Comparison of ENCODE assay signal across 10 mouse cellular contexts in genomic region chr14:121825521-121826445, GRCm38 (mm10). TPM values are rescaled to one million over a fixed set of nuclear protein-coding genes. Genes with fewer than 3 reads are reported as not detected.
DNase-seq lines count a peak whose midpoint lies in the region; ATAC-seq lines count a peak whose summit lies in the region.
"Had no signal": no experiment of that assay in that cellular context is flagged by ENCODE, and none has a peak within 500 bp of the region (broad histone marks: within the 10 kb centered on the region; RNA-seq: fewer than 3 reads in every experiment).

No protein-coding gene starts in this region.

- H3K27ac ChIP-seq in stomach, embryonic 16.5 days (ENCODE audit: low read length): peak overlapping the region; percentile 72
- H3K27ac ChIP-seq: embryonic facial prominence, embryonic 15.5 days; macrophage had no signal

- no peaks in the 10 kb centered on the region for H3K9me3 ChIP-seq in stomach, embryonic 16.5 days (replicated peaks; ENCODE audit: control insufficient read depth, low read length)
- H3K9me3 ChIP-seq: embryonic facial prominence, embryonic 15.5 days had no signal

- no peak overlapping the region for H3K4me3 ChIP-seq in stomach, embryonic 16.5 days (replicated peaks; ENCODE audit: low read length)
- H3K4me3 ChIP-seq: embryonic facial prominence, embryonic 15.5 days had no signal

- no peak overlapping the region for H3K4me2 ChIP-seq in stomach, embryonic 16.5 days (ENCODE audit: low read depth, low read length)
- H3K4me2 ChIP-seq: embryonic facial prominence, embryonic 15.5 days had no signal

- WGBS in stomach, embryonic 16.5 days: 62% methylated on average over 10 of the region's 10 CpGs

- H3K9ac ChIP-seq in stomach, embryonic 16.5 days (ENCODE audit: low read length): no peak overlapping the region
- H3K9ac ChIP-seq: embryonic facial prominence, embryonic 15.5 days had no signal

- ATAC-seq in stomach, embryonic 16.5 days (ENCODE audit: insufficient read depth, low FRiP score): no peak

- peak; percentile 55 for DNase-seq in gastrocnemius, adult 18-20 months (ENCODE audit: low spot score)
- no peak for DNase-seq in gastrocnemius, postnatal 10 days
- DNase-seq in urinary bladder, postnatal 25 days (ENCODE audit: low spot score): peak; percentile 6
- DNase-seq in urinary bladder, postnatal 4 days (ENCODE audit: low spot score in 2 of 2): no peak
- DNase-seq in kidney, postnatal 25 days: peak; percentile 17 to 62
- DNase-seq in adrenal gland, adult 18-20 months (ENCODE audit: low spot score in 2 of 2): no peak
- no peak for DNase-seq in ovary, postnatal 10 days (ENCODE audit: low spot score)

- peaks cover 9% of the 10 kb centered on the region for H3K4me1 ChIP-seq in stomach, embryonic 16.5 days (ENCODE audit: control insufficient read depth, insufficient read depth, low read length)

- H3K36me3 ChIP-seq in stomach, embryonic 16.5 days (ENCODE audit: control insufficient read depth, insufficient read depth, low read length): no peaks in the 10 kb centered on the region
- H3K36me3 ChIP-seq: embryonic facial prominence, embryonic 15.5 days had no signal

- H3K27me3 ChIP-seq in stomach, embryonic 16.5 days (ENCODE audit: control insufficient read depth, insufficient read depth, low read length): no peaks in the 10 kb centered on the region
- H3K27me3 ChIP-seq: embryonic facial prominence, embryonic 15.5 days had no signal

RNA-seq across cellular contexts. Expression of gene Dock9, which starts 28.1 kb away (rescaled TPM):
- 10 to 100 TPM; 13.4 to 14.2 TPM for total RNA-seq in gastrocnemius, adult 18-20 months (2021)
- total RNA-seq in gastrocnemius, postnatal 10 days (2021): 10 to 100 TPM; 28.3 to 35.0 TPM
- 15.7 and 18.4 TPM in 2 replicates for polyA plus RNA-seq in stomach, embryonic 16.5 days (2015; fragmentation: Nextera tagmentation; extraction: Ambion mirVana)
- total RNA-seq in adrenal gland, adult 18-20 months (2021): 10 to 100 TPM; 19.7 to 24.3 TPM

RNA-seq across cellular contexts. Expression of gene Ubac2, which starts 52.6 kb away (rescaled TPM):
- total RNA-seq in gastrocnemius, adult 18-20 months (2021): 10 to 100 TPM; 25.5 to 32.9 TPM
- total RNA-seq in gastrocnemius, postnatal 10 days (2021): 10 to 100 TPM; 23.1 to 23.7 TPM
- polyA plus RNA-seq in stomach, embryonic 16.5 days (2015; fragmentation: Nextera tagmentation; extraction: Ambion mirVana): 54.9 and 57.4 TPM in 2 replicates
- total RNA-seq in adrenal gland, adult 18-20 months (2021): 10 to 100 TPM; 32.8 to 35.1 TPM

Comparison
In these comparisons a context has a peak if more than half of its experiments do, and no peak if none do; other contexts are left out.
1. DNase-seq: peak in gastrocnemius, adult 18-20 months (single experiment), urinary bladder, postnatal 25 days (single experiment) and kidney, postnatal 25 days (2 of 2); none in gastrocnemius, postnatal 10 days (single experiment), urinary bladder, postnatal 4 days (0 of 2), adrenal gland, adult 18-20 months (0 of 2) and ovary, postnatal 10 days (single experiment).